Mouse (Mus musculus): ENCODE measurements around the gene Nckap5.
"Not testable (repeated sequence)": the region's sequence is repeated elsewhere in the genome, so short reads cannot be mapped to it uniquely, and the experiment has no call there.

Nckap5 gene

DNA sequence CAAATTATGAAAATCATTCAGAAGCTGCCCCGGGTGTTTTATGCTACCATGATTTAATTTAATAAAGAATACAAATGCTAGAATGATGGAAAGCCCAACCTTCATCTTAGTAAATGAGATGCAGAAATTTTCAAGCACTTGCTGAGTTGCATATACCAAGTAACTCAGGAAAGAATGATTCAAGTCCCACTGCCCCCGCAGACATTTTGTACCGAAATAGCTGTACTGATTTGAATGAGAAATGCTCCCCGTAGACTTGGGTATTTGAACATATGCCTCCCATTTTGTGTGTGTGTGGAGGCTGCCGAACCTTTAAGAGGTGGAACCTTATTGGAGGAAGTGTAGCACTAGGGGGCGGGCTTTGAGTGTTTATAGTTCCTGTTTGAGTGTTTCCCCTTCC is 56.7 kb downstream of the Nckap5 start:
- POLR2A ChIA-PET, CTCF ChIA-PET: not testable (repeated sequence)

DNA sequence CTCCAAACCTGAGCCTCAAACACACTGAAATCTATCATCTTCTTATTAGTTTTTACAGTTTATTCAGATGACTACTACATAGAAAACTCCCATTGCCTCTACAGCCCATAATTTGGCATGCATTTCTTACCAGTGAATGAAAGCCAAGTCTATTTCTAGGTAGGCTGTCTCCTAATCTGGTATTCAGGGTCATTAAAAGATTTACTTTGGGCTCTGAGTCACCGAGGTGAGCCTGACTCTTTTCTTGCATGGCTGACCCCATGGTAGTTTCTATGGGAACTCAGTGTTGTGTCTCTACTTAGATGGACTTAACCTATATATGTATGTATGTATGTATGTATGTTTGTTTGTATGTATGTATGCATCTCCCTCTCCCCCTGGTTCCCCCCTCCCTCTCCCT is 63.6 kb downstream of the Nckap5 start:
- POLR2A ChIA-PET: no interaction called here
- CTCF ChIA-PET: interaction anchor here in 1 of 4 experiments (0.8 kb wide), 1 partner anchor 62 kb away, joined by 3 read pairs; no protein-coding TSS in a partner anchor

DNA sequence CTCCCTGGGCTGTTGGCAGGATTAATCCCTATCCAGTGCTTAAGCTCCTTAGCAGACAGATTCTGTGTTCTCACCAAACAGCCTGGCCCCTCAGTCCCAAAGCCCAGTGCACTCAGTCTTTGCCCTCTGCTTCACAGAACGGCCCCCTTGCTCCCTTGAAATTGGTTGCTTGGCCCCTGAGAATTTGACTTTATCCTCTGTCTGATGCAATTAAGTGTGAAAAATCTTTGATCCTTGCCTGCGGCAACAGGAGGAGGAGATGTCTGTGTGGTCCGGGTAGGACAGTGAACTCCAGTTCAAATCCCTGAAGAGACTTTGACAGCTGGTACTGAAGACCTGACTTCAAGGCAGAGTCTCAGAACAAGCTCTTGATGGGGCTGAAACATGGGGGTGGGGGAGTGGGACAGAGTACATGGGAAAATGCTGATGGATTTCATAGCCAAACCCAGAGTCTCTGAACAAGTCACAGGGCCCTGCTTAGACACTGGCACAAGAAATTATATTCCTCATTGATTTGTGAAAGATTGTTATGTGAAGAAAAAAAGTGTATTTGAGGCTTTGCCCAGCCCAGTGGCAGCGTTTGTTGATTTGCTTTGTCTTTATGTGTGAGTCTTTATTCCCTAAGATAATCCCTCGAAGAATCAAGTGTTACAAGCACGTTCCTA is 65.0 kb downstream of the Nckap5 start:
- ChIA-PET POLR2A (no interaction called here), CTCF (no interaction called here)

DNA sequence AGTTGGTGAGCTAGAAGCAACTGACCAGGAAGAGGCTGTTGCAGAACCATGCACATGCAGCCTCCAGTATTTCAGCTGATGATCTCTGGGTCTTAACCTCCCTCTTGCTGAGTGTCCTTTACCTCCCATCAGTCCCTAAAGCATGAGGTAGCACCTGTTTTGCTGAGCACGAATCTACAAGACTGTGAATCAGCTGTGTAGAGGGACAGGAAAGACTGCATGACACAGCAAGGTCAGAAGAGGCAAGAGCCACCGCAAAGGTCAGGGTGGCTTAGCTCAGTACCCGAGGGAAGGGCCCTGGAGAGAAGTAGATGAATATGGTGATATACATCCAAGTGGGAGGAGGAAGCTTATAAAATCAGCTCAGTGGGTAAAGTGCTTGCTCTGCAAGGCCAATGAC is 66.4 kb downstream of the Nckap5 start:
- ChIA-PET CTCF (interaction anchor here in 1 of 4 experiments (0.5 kb wide), 1 partner anchor 91 kb away, joined by 3 read pairs; no protein-coding TSS in a partner anchor), POLR2A (interaction anchor here in 1 of 4 experiments (0.6 kb wide), 1 partner anchor 35 kb away, joined by 4 read pairs; no protein-coding TSS in a partner anchor)

DNA sequence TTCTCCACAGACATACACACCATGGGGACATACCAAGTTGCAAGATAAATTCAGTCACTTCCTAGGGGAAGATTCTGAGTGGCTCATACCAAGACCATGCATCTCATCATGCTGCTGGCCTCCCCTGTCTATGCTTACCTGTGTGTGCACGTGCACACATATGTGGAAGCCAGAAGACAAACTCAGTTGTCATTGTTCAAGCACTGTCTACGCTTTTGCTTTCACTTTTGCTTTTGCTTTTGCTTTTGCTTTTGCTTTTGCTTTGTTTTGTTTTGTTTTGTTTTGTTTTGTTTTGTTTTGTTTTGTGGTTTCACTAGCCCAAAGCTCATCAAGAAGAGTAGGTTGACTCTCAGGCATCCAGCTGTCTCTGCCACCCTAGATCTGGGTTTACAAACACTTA is 67.4 kb downstream of the Nckap5 start:
- CTCF ChIA-PET: no interaction called here
- POLR2A ChIA-PET: no interaction called here

DNA sequence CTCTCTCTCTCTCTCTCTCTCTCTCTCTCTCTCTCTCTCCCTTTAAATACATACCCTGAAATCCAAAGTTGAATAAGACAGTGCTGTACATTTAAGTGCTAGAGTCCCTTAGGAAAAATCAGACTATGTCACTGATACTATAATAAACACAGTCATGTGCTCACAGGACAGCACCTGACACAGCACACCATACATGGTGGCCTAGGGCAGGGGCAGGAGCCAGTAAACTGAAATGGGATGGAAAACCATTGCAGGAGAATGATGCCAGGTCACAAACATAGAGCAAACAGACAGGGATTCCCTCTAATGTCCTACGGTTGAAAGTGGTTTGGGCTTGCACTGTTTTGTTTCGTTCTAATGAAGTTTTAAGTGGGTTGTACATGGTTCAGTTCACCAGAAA is 70.2 kb downstream of the Nckap5 start:
- ChIA-PET POLR2A (no interaction called here), CTCF (no interaction called here)

DNA sequence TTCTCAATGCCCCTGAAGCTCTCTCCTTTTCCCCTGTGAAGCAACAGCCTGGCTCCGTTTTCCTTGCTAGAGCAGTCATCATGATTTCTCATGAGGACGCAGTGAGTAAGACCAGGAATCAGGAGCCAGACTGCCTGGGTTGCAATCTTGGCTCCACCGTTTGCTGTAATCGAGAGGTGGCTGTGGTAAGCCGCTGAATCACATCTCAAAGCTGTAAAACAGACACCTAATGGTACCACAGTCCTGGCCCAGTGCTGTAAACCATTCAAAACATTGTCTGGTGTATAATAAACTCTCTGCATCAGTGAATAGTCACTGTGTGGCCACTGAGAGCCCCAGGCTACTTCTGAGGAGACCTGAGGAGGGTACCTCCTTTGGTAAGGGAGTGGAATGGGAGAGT is 74.9 kb downstream of the Nckap5 start:
- ChIA-PET CTCF (no interaction called here), POLR2A (no interaction called here)

DNA sequence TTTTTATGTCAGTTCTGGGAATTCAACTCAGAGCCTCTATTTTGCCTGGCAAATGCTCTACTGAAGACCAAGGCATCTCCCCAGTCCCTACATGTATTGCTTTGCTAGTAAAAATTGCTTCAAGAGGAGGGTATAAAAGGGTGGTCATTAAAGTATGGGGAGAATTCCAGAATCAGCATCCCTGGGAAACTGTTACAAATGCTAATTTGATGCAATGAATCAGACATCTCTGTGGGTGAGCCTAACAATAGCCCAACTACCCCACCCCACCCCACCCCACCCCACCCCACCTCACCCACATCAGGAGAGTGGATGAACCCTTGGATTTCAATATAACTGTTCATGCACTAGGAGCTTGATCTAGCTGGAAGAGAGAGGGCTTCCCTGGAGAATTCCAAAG is 77.0 kb downstream of the Nckap5 start:
- POLR2A ChIA-PET: no interaction called here
- CTCF ChIA-PET: no interaction called here

DNA sequence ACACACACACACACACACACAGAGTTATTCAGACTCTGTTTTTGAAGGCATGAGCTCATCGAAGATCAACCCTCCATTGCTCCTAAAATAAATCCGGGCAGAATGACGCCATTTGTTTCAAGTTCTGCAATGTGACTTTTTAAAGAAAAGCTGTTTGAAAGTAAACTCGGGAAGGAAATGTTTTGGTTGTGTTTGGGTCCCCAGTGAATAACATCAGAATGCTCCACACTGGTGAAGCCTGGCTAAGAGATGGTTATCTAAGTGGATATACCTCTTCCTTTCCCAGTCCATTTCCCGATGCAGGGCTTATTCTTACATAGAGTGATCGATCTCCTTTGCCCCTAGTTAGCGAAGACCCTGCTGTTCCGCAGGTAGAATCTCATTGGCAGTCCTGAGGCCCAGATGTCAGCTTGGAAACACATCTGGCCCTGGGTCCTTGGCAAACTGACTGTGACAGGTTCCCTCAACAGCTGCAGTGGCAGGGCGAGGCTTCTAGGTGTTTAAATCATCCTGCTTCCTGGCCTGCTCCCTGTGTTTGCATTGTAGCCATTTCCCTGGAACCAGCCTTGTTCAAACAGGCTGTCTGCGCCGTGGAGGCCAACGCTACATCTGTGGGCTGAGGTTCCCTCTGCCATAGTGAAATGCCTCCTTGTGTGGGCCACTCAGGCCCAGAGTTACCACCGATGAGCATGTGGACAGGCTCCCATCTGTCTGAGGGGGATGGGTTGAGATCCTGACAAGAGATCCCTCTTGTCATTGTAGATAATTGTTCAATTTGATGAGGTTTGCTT is 78.2 kb downstream of the Nckap5 start:
- POLR2A ChIA-PET: no interaction called here
- CTCF ChIA-PET: interaction anchor here in 2 of 4 experiments (0.7 to 1.4 kb wide), 2 partner anchors 26 to 113 kb away, joined by 3 to 9 read pairs; no protein-coding TSS in a partner anchor

DNA sequence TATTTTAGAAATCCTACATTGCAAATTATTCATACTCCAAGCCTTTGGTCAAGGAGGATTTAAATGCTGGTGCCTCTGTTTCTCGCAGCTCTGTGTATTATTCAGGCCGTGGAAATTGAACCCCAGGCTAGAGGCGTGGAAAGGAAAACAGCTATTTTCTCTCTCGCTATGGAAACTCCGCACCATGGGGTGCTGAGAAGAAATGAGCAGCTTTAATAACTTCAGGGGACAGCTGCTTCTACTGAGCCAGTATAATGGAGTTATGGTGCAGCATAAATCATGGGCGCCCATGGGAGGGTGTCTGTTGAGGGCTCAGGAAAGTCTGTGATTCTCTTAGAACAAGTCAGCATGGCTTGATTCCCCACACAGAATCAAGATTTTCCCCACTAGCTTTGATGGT is 79.5 kb downstream of the Nckap5 start:
- POLR2A ChIA-PET: no interaction called here
- CTCF ChIA-PET: interaction anchor here in 1 of 4 experiments (1.4 kb wide), 1 partner anchor 25 kb away, joined by 3 read pairs; no protein-coding TSS in a partner anchor

DNA sequence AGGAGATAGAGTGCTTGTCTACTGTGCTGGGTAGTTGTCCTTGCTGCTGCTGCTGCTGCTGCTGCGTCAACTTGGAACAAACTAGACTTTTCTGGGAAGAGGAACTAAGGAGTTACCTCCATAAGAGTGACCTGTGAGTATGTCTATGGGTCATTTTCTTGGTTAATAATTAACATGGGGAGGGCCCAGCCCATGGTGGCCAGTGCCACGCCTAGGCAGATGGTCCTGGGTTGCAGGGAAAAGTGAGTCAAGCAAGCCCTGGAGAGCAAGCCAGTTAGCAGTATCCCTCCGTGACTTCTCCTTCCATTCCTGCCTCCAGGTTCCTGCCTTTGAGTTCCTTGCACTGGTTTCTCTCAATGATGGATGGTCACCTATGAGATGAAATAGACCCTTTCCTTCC is 80.4 kb downstream of the Nckap5 start:
- ChIA-PET CTCF (no interaction called here), POLR2A (no interaction called here)

DNA sequence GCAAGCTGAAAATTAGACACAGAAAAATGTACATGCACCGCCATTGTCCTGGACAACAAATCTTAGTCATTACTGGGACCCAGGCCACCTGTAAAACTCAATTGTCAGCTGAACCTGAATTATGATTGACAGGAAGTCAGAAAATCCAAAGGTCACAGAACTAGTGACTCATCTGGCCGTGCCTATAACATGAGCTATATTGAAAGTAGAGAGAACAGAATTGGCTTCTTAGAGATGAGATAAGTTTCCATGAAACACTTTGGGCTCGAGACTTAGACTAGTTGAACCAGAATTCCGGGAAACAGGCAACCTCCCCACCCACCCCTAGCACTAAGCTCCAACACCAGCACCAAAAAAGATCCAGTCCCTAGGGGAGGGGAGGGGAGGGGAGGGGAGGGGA is 82.7 kb downstream of the Nckap5 start:
- CTCF ChIA-PET: interaction anchor here in 2 of 4 experiments (0.6 kb wide), 2 partner anchors 649 to 968 kb away, joined by 3 to 6 read pairs; no protein-coding TSS in a partner anchor
- POLR2A ChIA-PET: interaction anchor here in 2 of 4 experiments (0.6 kb wide), 2 partner anchors 184 to 316 kb away, joined by 3 to 4 read pairs; no protein-coding TSS in a partner anchor

DNA sequence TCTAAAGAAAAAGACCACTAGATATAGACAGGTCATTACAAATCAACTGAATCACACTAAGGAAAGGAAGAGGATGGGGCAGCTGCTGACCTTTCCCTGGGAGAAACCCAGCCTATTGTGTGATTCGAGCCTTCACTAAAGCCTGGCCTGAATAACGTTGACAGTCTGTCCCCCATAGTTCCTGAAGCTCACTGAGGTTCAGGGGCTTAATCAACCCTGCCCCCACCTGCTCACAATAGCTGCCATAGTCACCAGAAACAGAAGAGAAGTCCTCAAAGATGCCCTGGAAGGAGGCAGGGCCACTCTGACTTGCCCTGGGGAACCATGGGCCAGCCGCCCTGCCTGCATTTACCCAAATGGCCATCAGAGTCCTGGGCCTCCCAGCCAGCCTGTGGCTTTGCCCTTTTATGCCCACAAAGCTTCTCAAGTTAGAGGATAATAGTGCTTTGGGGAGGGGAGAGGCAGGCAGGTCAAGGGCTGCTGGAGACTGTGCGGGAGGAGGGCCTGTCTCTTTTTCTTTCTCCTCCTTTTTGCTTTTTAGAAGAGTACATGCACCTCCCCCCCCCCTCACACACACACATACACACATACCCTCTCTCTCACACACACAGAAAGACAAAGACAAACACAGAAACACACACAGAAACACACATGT is 85.0 kb downstream of the Nckap5 start:
- POLR2A ChIA-PET: interaction anchor here in 1 of 4 experiments (0.6 kb wide), 1 partner anchor 159 kb away, joined by 9 read pairs; no protein-coding TSS in a partner anchor
- CTCF ChIA-PET: no interaction called here

DNA sequence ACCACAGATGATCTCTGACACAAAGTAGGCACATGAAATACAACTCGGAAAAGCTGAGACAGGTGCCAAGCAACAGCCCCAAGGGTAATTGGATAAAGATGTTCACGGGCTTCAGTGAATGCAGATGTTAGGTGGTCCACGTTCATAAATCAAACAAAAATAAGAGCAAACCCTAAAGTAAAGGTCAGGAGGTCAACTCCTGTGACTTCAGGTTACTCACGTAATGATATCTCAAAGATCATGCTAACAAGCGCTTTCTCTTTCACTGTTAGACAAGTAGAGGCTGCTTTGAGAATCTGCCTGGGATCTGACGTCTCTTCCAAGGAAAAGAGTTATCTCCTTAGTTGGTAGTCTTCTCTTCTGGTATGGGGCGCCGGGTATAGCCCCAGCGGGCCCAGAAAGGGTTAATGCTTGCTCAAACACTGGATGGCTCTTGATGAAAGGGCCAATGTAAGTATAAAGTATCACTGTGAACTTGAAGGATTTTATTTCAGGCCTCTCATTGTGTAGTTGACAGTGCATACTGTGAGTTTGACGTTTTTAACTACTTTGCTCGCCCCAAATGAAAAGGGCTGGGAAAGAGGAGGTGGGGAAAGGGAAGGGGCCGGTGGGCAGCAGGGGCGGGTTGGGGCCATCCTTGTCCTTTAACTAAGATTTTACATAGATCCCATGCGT is 85.8 kb downstream of the Nckap5 start:
- ChIA-PET CTCF (no interaction called here), POLR2A (interaction anchor here in 1 of 4 experiments (0.5 kb wide), 1 partner anchor 15 kb away, joined by 3 read pairs; no protein-coding TSS in a partner anchor)

DNA sequence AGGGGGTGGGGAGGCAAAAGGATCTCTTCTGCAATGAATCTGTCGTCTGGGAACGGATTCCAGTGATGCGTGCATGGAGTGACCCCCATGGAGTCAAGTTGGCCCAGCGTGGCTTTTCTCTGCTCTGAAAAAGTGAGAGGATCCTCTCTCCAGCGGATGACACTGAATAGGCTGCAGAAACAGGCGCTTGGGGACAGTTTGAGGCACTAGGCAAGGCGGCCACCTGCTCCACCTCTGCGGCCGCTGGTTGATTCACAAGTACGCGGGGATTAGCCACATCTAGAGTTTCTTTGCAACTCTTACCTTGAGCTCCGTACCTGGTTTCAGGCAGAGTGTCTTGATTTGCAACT is 92.3 kb downstream of the Nckap5 start:
- ChIA-PET CTCF (interaction anchor here in 2 of 4 experiments (0.6 to 1.5 kb wide), 4 partner anchors 12 to 194 kb away, joined by 3 to 6 read pairs (median 4); no protein-coding TSS in a partner anchor), POLR2A (interaction anchor here in 2 of 4 experiments (0.6 to 0.8 kb wide), 3 partner anchors 15 to 1619 kb away, joined by 3 read pairs; no protein-coding TSS in a partner anchor)

DNA sequence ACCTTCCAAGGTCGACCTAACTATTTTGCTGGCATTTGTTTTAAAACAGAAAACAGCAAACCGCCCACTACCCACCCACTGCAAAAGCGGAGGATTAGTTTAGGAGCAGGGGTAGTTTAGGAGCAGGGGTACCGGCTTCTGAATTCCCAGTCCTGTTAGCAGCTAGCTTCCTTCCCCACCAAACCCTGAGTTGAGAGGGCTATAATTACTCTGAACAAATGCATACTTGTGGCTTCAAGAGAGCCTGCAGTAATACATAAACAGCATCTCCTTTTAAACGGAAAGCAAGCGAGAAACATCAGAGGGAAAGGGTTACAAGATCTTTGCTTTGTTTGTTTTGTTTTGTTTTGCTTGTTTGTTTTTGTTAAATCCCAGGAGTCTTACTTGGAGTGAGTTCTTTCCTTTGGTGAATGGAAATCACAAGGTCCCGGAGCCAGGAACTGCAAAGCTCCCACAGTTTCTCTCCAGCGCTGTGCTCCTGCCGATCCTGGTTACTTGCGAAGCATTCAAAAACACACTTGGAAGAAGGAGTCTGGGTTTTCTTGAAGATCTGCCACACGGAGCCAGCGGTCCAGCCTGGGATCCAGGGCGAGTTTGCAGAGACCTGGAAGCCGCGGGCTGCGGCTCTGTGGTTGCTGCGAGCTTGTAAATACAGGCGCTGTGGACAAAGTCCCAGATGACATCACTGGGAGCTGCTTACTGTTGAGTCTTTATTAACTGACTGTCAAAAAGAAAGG is 92.9 kb downstream of the Nckap5 start:
- ChIA-PET CTCF (interaction anchor here in 2 of 4 experiments (0.6 to 1.5 kb wide), 4 partner anchors 11 to 194 kb away, joined by 3 to 6 read pairs (median 4); no protein-coding TSS in a partner anchor), POLR2A (interaction anchor here in 1 of 4 experiments (0.8 kb wide), 1 partner anchor 15 kb away, joined by 3 read pairs; no protein-coding TSS in a partner anchor)

DNA sequence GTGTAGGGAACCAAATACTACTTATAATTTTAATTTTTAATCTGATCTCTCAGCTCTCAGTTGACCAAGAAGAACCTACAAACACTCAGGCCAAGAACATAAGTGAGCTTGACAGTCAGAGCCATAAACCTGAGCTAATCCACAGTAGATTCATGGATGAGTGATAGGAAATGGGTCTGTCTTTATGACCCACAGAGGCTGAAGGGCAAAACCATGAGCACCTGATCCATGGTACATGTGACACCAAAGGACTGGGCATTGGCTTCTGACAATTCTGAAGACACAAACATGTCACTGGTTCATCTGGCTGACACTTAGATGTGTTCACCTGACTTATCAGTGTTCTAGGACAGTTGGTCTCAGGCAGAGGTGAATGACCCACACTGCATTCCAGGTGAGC is 98.9 kb downstream of the Nckap5 start:
- ChIA-PET POLR2A (no interaction called here), CTCF (no interaction called here)

DNA sequence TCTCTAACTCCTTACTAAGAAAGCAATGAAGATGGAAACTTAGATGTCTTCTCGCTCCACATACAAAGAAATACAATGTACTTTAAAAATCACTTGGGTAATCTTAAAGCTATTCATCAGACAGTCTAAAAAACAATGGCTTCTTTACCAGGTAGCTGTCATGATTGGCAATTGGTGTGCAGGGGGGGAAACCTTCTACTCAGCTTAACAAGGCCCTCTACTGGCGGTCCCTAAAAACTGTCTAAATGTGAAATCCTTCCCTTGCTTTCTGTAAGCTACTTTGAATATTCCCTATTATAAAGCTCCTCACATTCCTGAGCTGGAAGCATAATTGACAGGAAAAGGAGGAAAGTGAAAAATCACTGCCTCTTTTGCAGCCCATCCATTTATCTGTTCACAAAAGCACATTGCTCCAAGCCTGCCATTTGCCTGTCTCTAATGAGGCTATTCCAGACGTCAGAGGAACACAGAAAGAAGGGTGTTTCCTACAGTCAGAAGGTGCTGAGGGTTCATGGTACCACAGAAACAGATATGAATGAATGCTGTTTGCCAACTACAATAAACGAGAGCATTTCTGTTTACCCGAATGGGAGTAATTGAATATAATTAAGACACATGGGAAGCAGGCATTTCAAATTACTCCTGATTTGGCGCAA is 104.1 kb downstream of the Nckap5 start:
- ChIA-PET POLR2A (interaction anchor here in 1 of 4 experiments (0.6 kb wide), 1 partner anchor 1120 kb away, joined by 6 read pairs; no protein-coding TSS in a partner anchor), CTCF (interaction anchor here in 3 of 4 experiments (1.0 to 1.1 kb wide), 4 partner anchors 11 to 205 kb away, joined by 3 to 7 read pairs (median 4); no protein-coding TSS in a partner anchor)
